Comparison of ENCODE assay signal across 16 mouse cellular contexts in the genomic region with DNA sequence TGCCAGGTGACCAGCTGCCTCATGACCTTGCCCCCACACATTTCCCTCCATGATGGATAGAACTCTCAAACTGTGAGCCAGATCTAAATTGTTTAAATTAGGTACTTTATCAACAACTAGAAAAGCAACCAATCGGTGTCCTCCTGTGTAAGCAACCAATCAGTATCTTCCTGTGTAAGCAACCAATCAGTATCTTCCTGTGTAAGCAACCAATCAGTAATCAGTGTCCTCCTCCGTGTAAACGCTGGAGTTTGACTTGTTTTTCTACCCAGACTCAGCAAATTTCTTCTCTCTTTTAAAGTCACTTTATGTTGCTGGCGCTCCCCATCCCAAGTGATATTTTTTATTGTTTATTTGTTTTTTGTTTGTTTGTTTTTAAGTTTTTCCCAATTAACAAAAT.
"Had no signal": no experiment of that assay in that cellular context is flagged by ENCODE, and none has a peak within 500 bp of the region (broad histone marks: within the 10 kb centered on the region; RNA-seq: fewer than 3 reads in every experiment).

No protein-coding gene starts in this region.

- DNase-seq: kidney, adult 2 months; kidney, postnatal 14 days; lung, adult 2 months; lung, postnatal 36 days; right cerebral cortex, adult 18-20 months; right cerebral cortex, postnatal 25 days; thymus, postnatal 36 days had no signal

- H3K36me3 ChIP-seq: kidney, embryonic 15.5 days; limb, embryonic 10.5 days; liver, embryonic 15.5 days; midbrain, embryonic 10.5 days; neural tube, embryonic 13.5 days had no signal

- H3K9me3 ChIP-seq: kidney, embryonic 15.5 days; limb, embryonic 10.5 days; liver, embryonic 15.5 days; midbrain, embryonic 10.5 days; neural tube, embryonic 13.5 days had no signal

- H3K9ac ChIP-seq: kidney, embryonic 15.5 days; liver, embryonic 15.5 days; neural tube, embryonic 13.5 days had no signal

- ATAC-seq: intestine, embryonic 16.5 days; lung, postnatal 0 days had no signal

- H3K27ac ChIP-seq: kidney, embryonic 15.5 days; left cerebral cortex, adult 2 months; limb, embryonic 10.5 days; liver, embryonic 15.5 days; neural tube, embryonic 13.5 days had no signal

- H3K4me2 ChIP-seq: kidney, embryonic 15.5 days; liver, embryonic 11.5 days; liver, embryonic 15.5 days had no signal

- H3K4me3 ChIP-seq: kidney, embryonic 15.5 days; left cerebral cortex, adult 2 months; limb, embryonic 10.5 days; liver, embryonic 15.5 days; midbrain, embryonic 10.5 days; neural tube, embryonic 13.5 days had no signal

- H3K27me3 ChIP-seq: kidney, embryonic 15.5 days; liver, embryonic 15.5 days; neural tube, embryonic 13.5 days had no signal

- H3K4me1 ChIP-seq: limb, embryonic 10.5 days; liver, embryonic 15.5 days had no signal
